In the genomic region with DNA sequence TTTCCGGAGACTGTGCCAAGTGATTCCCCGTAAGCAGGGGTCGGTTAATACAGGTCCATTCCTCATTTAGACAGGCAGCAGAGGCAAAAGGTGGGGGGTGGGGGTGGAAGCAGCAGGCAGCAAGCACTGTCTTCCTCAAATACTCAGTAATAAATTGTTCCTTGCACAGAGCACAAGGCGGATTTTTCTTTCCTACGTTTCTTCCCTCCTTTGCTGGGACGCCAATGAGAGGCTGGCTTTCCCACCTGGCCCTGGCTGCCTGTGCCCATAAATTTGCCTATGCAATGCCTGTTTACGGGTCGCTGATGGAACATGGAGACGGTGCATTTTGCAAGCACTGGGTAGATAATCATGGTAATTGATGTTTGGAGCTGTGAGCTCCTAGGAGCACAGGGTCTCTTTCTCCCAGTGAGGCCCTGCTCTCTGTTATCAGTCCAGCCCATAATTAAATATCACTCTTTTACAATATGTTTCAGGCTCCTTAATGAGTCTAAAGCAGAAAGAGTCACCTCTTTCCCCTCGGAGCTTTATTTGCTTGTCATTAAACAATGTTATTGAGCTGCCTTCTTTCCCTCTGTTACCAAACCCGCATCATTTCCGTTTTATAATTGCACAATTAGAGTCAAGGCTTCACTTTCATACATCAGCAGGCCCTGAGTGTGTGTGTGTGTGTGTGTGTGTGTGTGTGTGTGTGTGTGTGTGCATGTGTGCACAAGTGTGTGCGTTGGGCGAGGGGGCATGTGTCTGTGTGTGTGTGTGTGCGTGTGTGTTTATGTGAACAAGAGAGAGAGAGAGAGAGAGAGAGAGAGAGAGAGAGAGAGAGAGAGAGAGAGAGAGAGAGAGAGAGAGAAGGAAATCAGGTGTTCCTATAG, we compare ENCODE assay signal across 12 mouse cellular contexts.
DNase-seq lines count a peak whose midpoint lies in the region; ATAC-seq and TF ChIP-seq lines count a peak whose summit lies in the region.
"Had no signal": no experiment of that assay in that cellular context is flagged by ENCODE, and none has a peak within 500 bp of the region (broad histone marks: within the 10 kb centered on the region; RNA-seq: fewer than 3 reads in every experiment).

No protein-coding gene starts in this region.

- TF ChIP-seq CTCF in lung, postnatal 0 days (IDR thresholded peaks at IDR 0.05) = no peak

- peak overlapping the region; percentile 90 for H3K27ac ChIP-seq in hindbrain, embryonic 10.5 days
- H3K27ac ChIP-seq in midbrain, embryonic 11.5 days (ENCODE audit: low read depth, low read length) = peak overlapping the region; percentile 87
- H3K27ac ChIP-seq in lung, postnatal 0 days (ENCODE audit: low read length) = no peak overlapping the region
- H3K27ac ChIP-seq: liver, embryonic 14.5 days had no signal

- peak overlapping the region; percentile 27 for H3K4me2 ChIP-seq in midbrain, embryonic 11.5 days
- H3K4me2 ChIP-seq in lung, postnatal 0 days (replicated peaks; ENCODE audit: low read depth, low read length) = no peak overlapping the region

- H3K4me3 ChIP-seq in hindbrain, embryonic 10.5 days = no peak overlapping the region
- no peak overlapping the region for H3K4me3 ChIP-seq in midbrain, embryonic 11.5 days (ENCODE audit: low read depth, low read length)
- no peak overlapping the region for H3K4me3 ChIP-seq in lung, postnatal 0 days (ENCODE audit: low read depth, low read length)
- H3K4me3 ChIP-seq: myocyte had no signal

- DNase-seq in embryo, embryonic 10.5 days (ENCODE audit: low spot score) = peak; percentile 44
- no peak for DNase-seq in embryo, embryonic 10 days (ENCODE audit: low spot score)
- peak; percentile 12 for DNase-seq in adrenal gland, postnatal 14 days
- no peak for DNase-seq in hindbrain, embryonic 10.5 days (ENCODE audit: low spot score)
- peak; percentile 91 for DNase-seq in midbrain, embryonic 11.5 days (ENCODE audit: low spot score, missing footprints)
- no peak for DNase-seq in lung, postnatal 0 days (ENCODE audit: low spot score)
- DNase-seq in gastrocnemius, adult 18-20 months (ENCODE audit: low spot score) = no peak
- no peak for DNase-seq in thymus, postnatal 10 days (ENCODE audit: low spot score in 2 of 2)
- DNase-seq: B cell, adult 2 months; cerebellum, adult 11 months had no signal

- no peaks in the 10 kb centered on the region for H3K9me3 ChIP-seq in hindbrain, embryonic 10.5 days
- H3K9me3 ChIP-seq in midbrain, embryonic 11.5 days (ENCODE audit: control insufficient read depth, low read length) = no peaks in the 10 kb centered on the region
- H3K9me3 ChIP-seq in lung, postnatal 0 days (ENCODE audit: low read length) = no peaks in the 10 kb centered on the region

- no peak for TF ChIP-seq EP300 in lung, postnatal 0 days (IDR thresholded peaks at IDR 0.05)

- no peaks in the 10 kb centered on the region for H3K27me3 ChIP-seq in hindbrain, embryonic 10.5 days (ENCODE audit: insufficient read depth, poor library complexity, severe bottlenecking)
- no peaks in the 10 kb centered on the region for H3K27me3 ChIP-seq in midbrain, embryonic 11.5 days (ENCODE audit: control insufficient read depth, insufficient read depth, low read length)
- H3K27me3 ChIP-seq in lung, postnatal 0 days (replicated peaks; ENCODE audit: insufficient read depth, low read length) = no peaks in the 10 kb centered on the region

- peaks cover 32% of the 10 kb centered on the region for H3K4me1 ChIP-seq in hindbrain, embryonic 10.5 days (replicated peaks)
- peaks cover 17% of the 10 kb centered on the region for H3K4me1 ChIP-seq in midbrain, embryonic 11.5 days (ENCODE audit: control insufficient read depth, insufficient read depth, low read length)
- H3K4me1 ChIP-seq in lung, postnatal 0 days (ENCODE audit: insufficient read depth, low read depth, low read length) = no peaks in the 10 kb centered on the region

- H3K9ac ChIP-seq in midbrain, embryonic 11.5 days (ENCODE audit: low read length) = peak overlapping the region; percentile 46
- H3K9ac ChIP-seq in lung, postnatal 0 days (replicated peaks; ENCODE audit: low read depth) = no peak overlapping the region
- H3K9ac ChIP-seq: liver, embryonic 14.5 days had no signal

- WGBS in hindbrain, embryonic 10.5 days = 57% methylated on average over 15 of the region's 15 CpGs
- 39% methylated on average over 15 of the region's 15 CpGs for WGBS in midbrain, embryonic 11.5 days
- 51% methylated on average over 15 of the region's 15 CpGs for WGBS in lung, postnatal 0 days

- H3K36me3 ChIP-seq in hindbrain, embryonic 10.5 days = no peaks in the 10 kb centered on the region
- no peaks in the 10 kb centered on the region for H3K36me3 ChIP-seq in midbrain, embryonic 11.5 days (ENCODE audit: control insufficient read depth, insufficient read depth, low read length)
- no peaks in the 10 kb centered on the region for H3K36me3 ChIP-seq in lung, postnatal 0 days (ENCODE audit: insufficient read depth, low read length)

- ATAC-seq in midbrain, embryonic 11.5 days (ENCODE audit: low FRiP score) = peak; percentile 33; the same call in 1 of the 2 replicates
- no peak for ATAC-seq in lung, postnatal 0 days

Comparison
In these comparisons a context has a peak if more than half of its experiments do, and no peak if none do; other contexts are left out.
1. DNase-seq: peak in embryo, embryonic 10.5 days (single experiment), adrenal gland, postnatal 14 days (single experiment) and midbrain, embryonic 11.5 days (single experiment); none in embryo, embryonic 10 days (single experiment), hindbrain, embryonic 10.5 days (single experiment), lung, postnatal 0 days (single experiment), gastrocnemius, adult 18-20 months (single experiment) and thymus, postnatal 10 days (0 of 2).